Mouse (Mus musculus) adrenal gland, adult 18-20 months (tissue): ENCODE results near the gene Grin2a. TPM values are rescaled to one million over a fixed set of nuclear protein-coding genes. Genes with fewer than 3 reads are reported as not detected.
A peak's percentile ranks its signal among the peaks of the same experiment; 100 is the strongest.

ENCODE experiments used
- DNase-seq, 2 experiments: peaks; one replicate each; pipeline ENCODE4 v3.0.0; 2021 to 2022; ENCODE audit warnings: low spot score in 2 of 2
- total RNA-seq, 2 experiments: library from RNA; stranded (reverse); gene quantifications; 1 replicate in 1 of 2; 2 replicates in 1 of 2; pipeline ENCODE4 v1.2.3; 2021

Gene Grin2a
- total RNA-seq, 2 experiments from 2014 or later, result 0.32 to 2.2 TPM

GRCm38 (mm10) chr16:9670750-9671161 is 324.6 kb downstream of the Grin2a start:
- DNase-seq, result no peak

DNA sequence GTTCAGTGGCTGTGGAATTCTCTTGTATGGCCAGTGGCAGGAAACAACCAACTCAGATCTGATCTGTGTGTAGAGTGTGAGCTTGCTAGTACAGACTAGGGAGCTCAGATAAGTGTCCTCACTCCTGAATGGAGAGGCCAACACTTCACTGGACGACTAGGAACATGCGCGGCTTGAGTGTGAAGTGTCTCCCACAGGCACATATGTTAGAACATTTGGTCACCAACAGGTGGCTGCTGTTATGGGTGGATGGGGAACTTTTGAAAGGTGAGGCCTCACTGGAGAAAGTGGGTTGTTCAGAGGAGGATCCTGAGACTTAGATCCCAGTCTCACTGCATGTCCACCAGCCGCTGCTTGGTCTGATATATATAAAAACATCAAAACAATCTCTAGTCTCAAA is 329.5 kb downstream of the Grin2a start:
- DNase-seq, result no peak

GRCm38 (mm10) chr16:9664060-9664459 is 331.3 kb downstream of the Grin2a start:
- no peak for DNase-seq

- DNase-seq, result no peak
Observed at GRCm38 (mm10) chr16:9663508-9663907, 331.9 kb downstream of the Grin2a start.

GRCm38 (mm10) chr16:9625652-9626444 is 369.5 kb downstream of the Grin2a start:
- no peak for DNase-seq

GRCm38 (mm10) chr16:9624346-9624745 is 371.0 kb downstream of the Grin2a start:
- DNase-seq, result no peak

- DNase-seq, result no peak
Observed at GRCm38 (mm10) chr16:9618206-9618605, 377.2 kb downstream of the Grin2a start.

DNA sequence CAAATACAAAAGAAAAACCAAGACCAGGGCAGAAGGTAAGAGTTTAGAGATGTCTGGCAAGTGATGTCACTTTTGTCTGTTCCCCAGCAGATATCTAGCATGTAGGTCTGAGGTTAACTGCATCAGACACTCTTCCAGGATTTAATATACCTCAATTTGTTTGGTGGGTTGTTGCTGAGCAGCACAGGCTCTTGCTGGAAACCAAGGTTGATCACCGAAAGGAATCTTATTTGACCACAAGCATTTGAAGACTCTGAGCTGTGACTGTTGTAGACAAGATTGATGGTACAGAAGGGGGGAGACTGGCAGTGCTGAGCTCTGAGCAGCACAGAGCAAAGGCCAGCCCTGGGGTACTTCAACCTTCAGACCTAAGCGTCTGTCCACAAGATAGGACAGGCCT is 378.1 kb downstream of the Grin2a start:
- no peak for DNase-seq

- DNase-seq, result no peak
Observed at GRCm38 (mm10) chr16:9616807-9617206, 378.6 kb downstream of the Grin2a start.

- peak in 1 of 2 experiments; percentile 19 for DNase-seq
Observed at GRCm38 (mm10) chr16:9612596-9612995, 382.8 kb downstream of the Grin2a start.

- no peak for DNase-seq
Observed at GRCm38 (mm10) chr16:9607432-9607831, 387.9 kb downstream of the Grin2a start.

DNA sequence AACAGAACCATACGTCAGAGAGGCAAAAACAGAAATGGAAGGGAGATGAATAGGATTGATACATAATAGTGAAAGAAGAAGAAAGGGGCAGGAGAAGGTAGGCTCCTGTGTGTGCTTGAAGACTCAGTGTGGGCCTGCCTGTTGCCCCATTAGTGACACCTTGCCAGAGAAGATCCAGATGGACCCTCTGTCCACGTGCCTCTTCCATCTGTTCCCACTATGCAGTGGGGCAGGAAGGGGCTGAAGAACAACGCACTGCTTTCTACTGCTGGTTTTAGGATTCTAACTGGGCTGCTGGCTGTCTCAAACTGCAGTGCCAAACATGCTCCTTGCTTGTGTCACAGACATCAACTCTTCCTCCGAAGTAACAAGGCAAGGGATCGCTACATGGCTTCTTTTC is 391.4 kb downstream of the Grin2a start:
- DNase-seq, result no peak

- no peak for DNase-seq
Observed at GRCm38 (mm10) chr16:9602579-9602978, 392.8 kb downstream of the Grin2a start.

DNA sequence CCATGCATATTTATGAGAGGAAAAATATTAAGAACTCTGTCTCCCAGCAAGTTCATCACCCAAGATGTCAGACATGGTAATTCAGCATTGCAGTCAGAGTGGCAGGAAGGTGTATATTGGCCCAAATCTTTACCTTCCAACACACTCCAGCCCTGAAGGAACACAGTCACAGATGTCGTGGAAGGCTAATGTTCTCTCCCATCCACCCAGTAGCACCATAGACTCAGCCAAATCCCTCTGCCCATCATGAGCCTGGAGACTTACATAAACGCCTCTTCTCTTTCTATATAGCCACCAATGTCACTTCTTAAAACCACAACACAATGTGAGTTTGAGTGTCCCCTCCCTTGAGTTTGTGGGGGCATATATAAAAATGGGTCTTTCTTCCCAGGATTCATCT is 406.2 kb downstream of the Grin2a start:
- no peak for DNase-seq

DNA sequence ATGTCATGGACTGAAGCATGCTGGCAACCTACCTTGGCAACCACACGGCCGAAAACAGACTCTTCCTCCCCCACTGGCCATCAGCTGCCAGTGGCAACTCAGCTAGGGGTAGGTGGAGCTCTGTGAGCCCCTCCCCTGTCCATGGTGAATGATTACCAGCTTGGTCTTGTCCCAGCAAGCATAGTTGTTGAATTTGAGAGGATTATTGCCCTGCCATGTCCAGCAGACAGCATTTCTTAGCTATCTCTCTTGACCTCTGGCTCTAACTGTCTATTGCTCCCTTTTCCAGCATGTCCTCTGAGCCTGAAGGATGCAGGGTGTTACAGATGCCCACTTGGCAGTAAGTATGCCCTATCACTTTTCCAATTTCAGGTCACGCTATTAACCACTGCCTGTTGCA is 406.9 kb downstream of the Grin2a start:
- DNase-seq, result no peak

DNA sequence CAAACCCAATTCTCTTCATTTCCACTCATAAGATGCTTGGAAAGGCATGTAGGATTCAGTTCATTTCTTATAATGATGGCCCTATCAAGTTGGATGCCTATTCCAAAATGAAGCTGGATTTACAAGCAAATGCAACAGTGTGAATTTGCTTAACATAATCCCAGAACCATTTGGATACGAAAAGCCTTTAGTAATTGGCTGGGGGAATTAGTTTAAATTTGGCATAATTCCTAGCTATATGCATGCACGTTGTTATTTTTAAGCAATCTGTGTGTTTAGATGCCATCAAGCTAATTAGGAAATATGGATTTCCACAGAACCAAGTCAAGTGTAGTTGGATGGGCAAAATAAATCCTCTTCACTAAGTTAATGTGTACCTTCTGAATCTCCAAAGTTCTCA is 411.4 kb downstream of the Grin2a start:
- no peak for DNase-seq

DNA sequence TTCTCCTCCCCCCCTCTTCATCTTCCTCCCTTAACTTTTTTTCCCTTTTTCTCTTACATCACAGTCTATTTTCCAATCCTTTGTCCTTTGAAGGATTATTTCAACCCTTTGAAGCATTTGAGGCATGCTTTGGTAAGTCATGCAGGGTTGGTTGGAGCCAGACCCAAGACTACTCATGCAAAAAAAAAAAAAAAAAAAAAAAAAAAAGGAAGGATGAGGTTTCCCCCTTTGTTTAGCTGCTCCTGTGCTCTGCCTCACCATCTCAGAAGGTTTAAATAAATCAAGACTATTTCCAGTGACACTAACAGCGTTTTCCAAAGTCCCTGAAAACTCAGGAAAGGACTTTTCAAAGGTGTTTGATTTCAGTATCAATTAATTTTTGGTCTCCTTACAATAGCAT is 423.6 kb downstream of the Grin2a start:
- DNase-seq, result no peak

GRCm38 (mm10) chr16:9567286-9567685 is 428.1 kb downstream of the Grin2a start:
- no peak for DNase-seq

GRCm38 (mm10) chr16:9561816-9562215 is 433.5 kb downstream of the Grin2a start:
- DNase-seq, result no peak

GRCm38 (mm10) chr16:9535196-9535595 is 460.2 kb downstream of the Grin2a start:
- DNase-seq, result peak in 1 of 2 experiments; percentile 8

DNA sequence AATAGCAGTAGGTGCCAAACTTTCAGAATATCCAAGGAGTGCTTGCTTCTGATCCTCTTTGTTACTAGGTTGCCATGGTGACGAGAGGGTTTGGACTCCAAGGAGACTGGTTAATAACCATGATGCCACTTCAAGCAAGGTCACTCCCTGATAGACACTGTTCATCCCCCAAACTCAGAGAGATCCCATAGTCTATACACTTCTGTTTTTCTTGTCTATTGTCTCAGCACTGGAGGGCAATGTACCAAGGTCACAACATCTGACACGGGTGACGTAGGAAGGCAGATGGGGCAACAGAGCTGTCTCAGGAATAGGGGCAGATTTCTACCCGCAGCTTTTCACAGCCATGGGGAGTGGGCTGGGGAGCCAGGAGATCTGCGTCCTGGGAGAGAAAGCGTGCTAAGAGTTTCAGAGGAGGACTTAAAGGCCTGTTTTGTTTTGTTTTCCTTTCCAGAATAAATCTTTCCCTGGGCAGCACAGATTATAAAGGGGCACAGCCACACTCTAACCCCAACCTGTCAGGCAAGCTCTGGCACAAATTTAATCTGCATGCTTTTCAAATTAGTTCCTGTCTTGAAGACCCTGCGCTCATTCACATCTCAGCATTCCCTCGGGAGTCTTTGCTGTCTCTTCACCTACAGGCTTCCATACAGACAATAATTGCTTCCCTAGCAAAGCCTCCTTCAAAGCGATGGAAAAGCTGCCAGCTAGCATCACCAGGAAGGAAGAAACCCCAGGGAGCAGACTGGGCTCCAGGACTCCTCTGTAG is 461.6 kb downstream of the Grin2a start:
- no peak for DNase-seq

GRCm38 (mm10) chr16:9532843-9533532 is 462.4 kb downstream of the Grin2a start:
- no peak for DNase-seq
